Mouse (Mus musculus) hindlimb bud, embryonic 11.5 days (tissue): ENCODE results near the gene Vars.
"Not testable (repeated sequence)": the region's sequence is repeated elsewhere in the genome, so short reads cannot be mapped to it uniquely, and the experiment has no call there.

Experiments
- DNase-seq: peaks from one replicate; pipeline ENCODE4 v3.0.0-alpha.2; 2012; ENCODE audit warnings: low read depth, low spot score; ENCODE audit errors: extremely low spot score

The Vars gene

GRCm38 (mm10) chr17:35000717-35001451 is at the start of gene Vars:
Gene Vars (plus strand): TSS chr17:35000987.
- peak; percentile 53 for DNase-seq

- no peak for DNase-seq
Observed at GRCm38 (mm10) chr17:34951636-34952377, 49.0 kb upstream of the Vars start.

- peak; percentile 96 for DNase-seq
Observed at GRCm38 (mm10) chr17:34952378-34953040, 48.3 kb upstream of the Vars start.

GRCm38 (mm10) chr17:34953258-34953657 is 47.5 kb upstream of the Vars start:
- no peak for DNase-seq

- no peak for DNase-seq
Observed at GRCm38 (mm10) chr17:34953904-34954303, 46.9 kb upstream of the Vars start.

GRCm38 (mm10) chr17:34954831-34955230 is 46.0 kb upstream of the Vars start:
- DNase-seq, result no peak

- DNase-seq, result no peak
Observed at GRCm38 (mm10) chr17:34955884-34956283, 44.9 kb upstream of the Vars start.

GRCm38 (mm10) chr17:34956340-34956739 is 44.4 kb upstream of the Vars start:
- no peak for DNase-seq

- DNase-seq, result not testable (repeated sequence)
Observed at GRCm38 (mm10) chr17:34957291-34957690, 43.5 kb upstream of the Vars start.

GRCm38 (mm10) chr17:34957966-34958365 is 42.8 kb upstream of the Vars start:
- not testable (repeated sequence) for DNase-seq

GRCm38 (mm10) chr17:34958734-34959129 is 42.1 kb upstream of the Vars start:
- DNase-seq, result not testable (repeated sequence)

GRCm38 (mm10) chr17:34959130-34959778 is 41.5 kb upstream of the Vars start, which contains the start of gene Hspa1b:
Gene Hspa1b (minus strand): TSS chr17:34959238.
- not testable (repeated sequence) for DNase-seq

GRCm38 (mm10) chr17:34959881-34960515 is 40.8 kb upstream of the Vars start:
- DNase-seq, result no peak

GRCm38 (mm10) chr17:34960702-34961493 is 39.9 kb upstream of the Vars start:
- DNase-seq, result no peak

GRCm38 (mm10) chr17:34962125-34962524 is 38.7 kb upstream of the Vars start:
- DNase-seq, result no peak

- DNase-seq, result no peak
Observed at GRCm38 (mm10) chr17:34962841-34963240, 37.9 kb upstream of the Vars start.

GRCm38 (mm10) chr17:34964640-34965049 is 36.1 kb upstream of the Vars start:
- DNase-seq, result no peak

GRCm38 (mm10) chr17:34965627-34966026 is 35.2 kb upstream of the Vars start:
- no peak for DNase-seq

- not testable (repeated sequence) for DNase-seq
Observed at GRCm38 (mm10) chr17:34969822-34970221, 31.0 kb upstream of the Vars start, which contains the start of gene Gm20481. Gene Gm20481 (plus strand): TSS chr17:34969912.

GRCm38 (mm10) chr17:34970850-34971249 is 29.9 kb upstream of the Vars start:
- DNase-seq, result not testable (repeated sequence)
